Comparison of ENCODE assay signal across 8 mouse cellular contexts in the genomic region with DNA sequence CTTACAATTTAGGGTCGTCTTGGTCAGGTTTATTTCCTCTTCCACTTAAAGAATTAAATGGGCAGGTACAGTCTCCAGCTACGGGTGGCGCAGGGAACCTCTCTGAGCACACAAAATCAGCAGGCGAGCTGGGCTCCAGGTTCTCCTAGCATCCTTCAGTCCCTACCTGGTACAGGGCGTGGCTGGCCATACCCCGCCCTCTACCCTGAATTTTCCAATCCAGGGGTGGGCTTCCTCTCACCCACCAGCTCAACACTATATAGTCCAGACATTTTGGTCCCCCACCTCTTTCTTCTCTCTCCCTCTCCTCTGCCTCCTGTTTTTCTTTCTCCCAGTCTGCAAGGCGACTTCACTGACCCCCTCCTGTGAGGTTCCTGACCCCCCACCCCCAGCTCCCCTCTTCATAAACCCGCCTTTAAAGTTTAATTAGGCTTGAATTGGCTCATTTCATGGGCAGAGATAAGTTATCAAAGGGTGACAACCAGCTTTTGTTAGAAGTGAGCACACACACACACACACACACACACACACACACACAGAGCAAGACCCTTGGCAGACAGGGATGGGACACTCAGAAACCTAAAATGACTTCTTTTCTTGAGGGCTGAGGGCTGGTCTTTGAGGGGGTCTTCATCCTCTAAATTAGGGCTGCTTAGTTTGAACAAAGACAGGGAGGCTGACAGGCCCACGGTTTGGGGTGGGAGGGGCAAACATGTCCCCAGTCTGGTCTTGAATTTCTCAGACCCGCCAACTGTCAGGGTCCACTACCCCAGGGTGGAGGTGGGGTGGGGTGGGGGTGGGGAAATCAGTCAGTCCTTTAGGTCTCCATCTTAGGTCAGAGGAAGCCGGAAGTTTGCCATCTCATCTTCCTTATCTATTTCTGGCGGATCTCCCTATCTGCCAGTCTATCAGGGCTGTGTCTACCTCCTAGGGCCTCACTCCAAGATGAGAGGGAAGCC.
DNase-seq lines count a peak whose midpoint lies in the region; ATAC-seq lines count a peak whose summit lies in the region.

No protein-coding gene starts in this region.

- no peaks in the 10 kb centered on the region for H3K9me3 ChIP-seq in heart, embryonic 12.5 days (replicated peaks)
- no peaks in the 10 kb centered on the region for H3K9me3 ChIP-seq in embryonic facial prominence, embryonic 10.5 days
- no peaks in the 10 kb centered on the region for H3K9me3 ChIP-seq in hindbrain, embryonic 14.5 days (ENCODE audit: control insufficient read depth, low read length)
- H3K9me3 ChIP-seq in midbrain, embryonic 12.5 days: no peaks in the 10 kb centered on the region

- WGBS in heart, embryonic 12.5 days: 30% methylated on average over 12 of the region's 12 CpGs
- WGBS in embryonic facial prominence, embryonic 10.5 days: 35% methylated on average over 12 of the region's 12 CpGs
- 36% methylated on average over 12 of the region's 12 CpGs for WGBS in hindbrain, embryonic 14.5 days
- 46% methylated on average over 12 of the region's 12 CpGs for WGBS in midbrain, embryonic 12.5 days

- H3K27ac ChIP-seq in heart, embryonic 12.5 days (ENCODE audit: poor library complexity, severe bottlenecking): peak overlapping the region; percentile 97
- peak overlapping the region; percentile 76 for H3K27ac ChIP-seq in embryonic facial prominence, embryonic 10.5 days (replicated peaks)
- H3K27ac ChIP-seq in hindbrain, embryonic 14.5 days: no peak overlapping the region
- H3K27ac ChIP-seq in midbrain, embryonic 12.5 days (replicated peaks): no peak overlapping the region

- no peaks in the 10 kb centered on the region for H3K27me3 ChIP-seq in heart, embryonic 12.5 days (replicated peaks)
- H3K27me3 ChIP-seq in embryonic facial prominence, embryonic 10.5 days (replicated peaks; ENCODE audit: low read depth, poor library complexity, severe bottlenecking): no peaks in the 10 kb centered on the region
- no peaks in the 10 kb centered on the region for H3K27me3 ChIP-seq in hindbrain, embryonic 14.5 days (ENCODE audit: control insufficient read depth, insufficient read depth, low read length)
- H3K27me3 ChIP-seq in midbrain, embryonic 12.5 days: no peaks in the 10 kb centered on the region; the same call in 1 of the 2 replicates

- H3K36me3 ChIP-seq in heart, embryonic 12.5 days: no peaks in the 10 kb centered on the region
- no peaks in the 10 kb centered on the region for H3K36me3 ChIP-seq in embryonic facial prominence, embryonic 10.5 days (replicated peaks)
- H3K36me3 ChIP-seq in hindbrain, embryonic 14.5 days (replicated peaks; ENCODE audit: control insufficient read depth, insufficient read depth): no peaks in the 10 kb centered on the region
- no peaks in the 10 kb centered on the region for H3K36me3 ChIP-seq in midbrain, embryonic 12.5 days

- peak; percentile 40 for ATAC-seq in heart, embryonic 12.5 days (ENCODE audit: insufficient number of reproducible peaks, low FRiP score)
- no peak for ATAC-seq in hindbrain, embryonic 14.5 days (ENCODE audit: low FRiP score)
- ATAC-seq in midbrain, embryonic 12.5 days (ENCODE audit: low FRiP score, low read depth): no peak

- H3K9ac ChIP-seq in heart, embryonic 12.5 days: peak overlapping the region; percentile 24
- H3K9ac ChIP-seq in hindbrain, embryonic 14.5 days: no peak overlapping the region
- no peak overlapping the region for H3K9ac ChIP-seq in midbrain, embryonic 12.5 days (replicated peaks)

- H3K4me3 ChIP-seq in heart, embryonic 12.5 days: no peak overlapping the region
- peak overlapping the region; percentile 25; the same call in 1 of the 2 replicates for H3K4me3 ChIP-seq in embryonic facial prominence, embryonic 10.5 days
- no peak overlapping the region; the same call in 1 of the 2 replicates for H3K4me3 ChIP-seq in hindbrain, embryonic 14.5 days (replicated peaks; ENCODE audit: low read length)
- H3K4me3 ChIP-seq in midbrain, embryonic 12.5 days: no peak overlapping the region

- H3K4me1 ChIP-seq in heart, embryonic 12.5 days (replicated peaks): peaks cover 61% of the 10 kb centered on the region
- peaks cover 32% of the 10 kb centered on the region for H3K4me1 ChIP-seq in embryonic facial prominence, embryonic 10.5 days
- no peaks in the 10 kb centered on the region for H3K4me1 ChIP-seq in hindbrain, embryonic 14.5 days (replicated peaks; ENCODE audit: control insufficient read depth, insufficient read depth, low read length)
- peaks cover 5% of the 10 kb centered on the region; the same call in 1 of the 2 replicates for H3K4me1 ChIP-seq in midbrain, embryonic 12.5 days

- H3K4me2 ChIP-seq in heart, embryonic 12.5 days: peak overlapping the region; percentile 50
- H3K4me2 ChIP-seq in hindbrain, embryonic 14.5 days (replicated peaks): peak overlapping the region; percentile 36
- H3K4me2 ChIP-seq in midbrain, embryonic 12.5 days (replicated peaks): peak overlapping the region; percentile 32; the same call in 1 of the 2 replicates

- DNase-seq in heart, adult 9 months (ENCODE audit: low spot score in 2 of 2): no peak
- peak; percentile 29 for DNase-seq in embryonic facial prominence, embryonic 10.5 days (ENCODE audit: low spot score)
- DNase-seq in hindbrain, embryonic 14.5 days (ENCODE audit: low spot score): no peak
- no peak for DNase-seq in urinary bladder, postnatal 14 days (ENCODE audit: low spot score)
- DNase-seq in left cerebral cortex, adult 11 months (ENCODE audit: low spot score): no peak
- DNase-seq in frontal cortex, adult 2 months (ENCODE audit: extremely low spot score in 1 of 2, low spot score in 1 of 2): no peak

Comparison
In these comparisons a context has a peak if more than half of its experiments do, and no peak if none do; other contexts are left out.
1. H3K27ac ChIP-seq: peak in heart, embryonic 12.5 days (single experiment) and embryonic facial prominence, embryonic 10.5 days (single experiment); none in hindbrain, embryonic 14.5 days (single experiment) and midbrain, embryonic 12.5 days (single experiment).
2. Peak in every context shown above with its lines, with median percentiles within 50 percentile points of each other: H3K4me2 ChIP-seq.